Mouse (Mus musculus) right cerebral cortex, postnatal 25 days (tissue): ENCODE data around the gene Depdc5.
"Not testable (repeated sequence)": the region's sequence is repeated elsewhere in the genome, so short reads cannot be mapped to it uniquely, and the experiment has no call there.

Source experiments
- DNase-seq: peaks from one replicate; pipeline ENCODE4 v3.0.0; 2022

Gene Depdc5

GRCm38 (mm10) chr5:32863253-32864228 lies at the start of gene Depdc5:
Gene Depdc5 (plus strand): TSS chr5:32863701.
- DNase-seq, result peak; percentile 90

DNA sequence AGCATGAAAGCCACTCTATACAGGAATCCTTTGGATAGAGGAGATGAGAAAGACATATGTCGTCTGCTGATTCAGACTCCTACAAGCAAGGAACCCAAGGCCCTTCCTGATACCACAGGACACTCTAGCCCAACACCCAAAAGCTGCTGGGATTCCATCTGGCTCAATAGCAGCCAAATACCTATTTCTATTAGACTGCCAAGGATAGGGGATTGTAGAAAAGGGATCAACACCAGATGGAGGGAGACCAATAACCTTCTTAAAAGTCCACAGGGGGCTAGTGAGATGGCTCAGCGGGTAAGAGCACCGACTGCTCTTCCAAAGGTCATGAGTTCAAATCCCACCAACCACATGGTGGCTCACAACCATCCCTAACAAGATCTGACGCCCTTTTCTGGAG lies 48.1 kb upstream of the Depdc5 start:
- DNase-seq, result no peak

GRCm38 (mm10) chr5:32820471-32820870 lies 43.0 kb upstream of the Depdc5 start:
- DNase-seq, result no peak

DNA sequence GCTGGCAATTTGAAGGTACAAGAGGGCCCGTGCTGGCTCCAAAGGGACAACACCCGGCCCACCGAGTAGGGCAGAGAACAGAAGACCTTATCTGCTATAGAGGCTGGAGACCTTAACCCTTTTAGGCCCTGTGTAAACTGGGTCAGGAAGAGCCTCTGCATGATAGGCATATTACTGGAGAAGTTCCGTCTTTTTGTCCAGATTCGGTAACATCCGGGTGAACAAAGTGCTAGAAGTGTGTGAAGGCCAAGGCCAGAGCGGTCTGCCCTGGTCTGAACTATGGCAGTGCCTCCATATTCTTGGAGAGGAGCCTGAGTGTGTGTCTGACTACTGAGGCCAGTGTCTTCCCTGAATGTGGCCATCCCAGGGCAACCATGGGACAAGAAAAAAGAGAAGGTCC lies 36.5 kb upstream of the Depdc5 start, which contains the start of gene Gm20671:
Gm20671 (minus strand) TSS at position 101 of the 400 bp plus-strand sequence.
- DNase-seq, result no peak

DNA sequence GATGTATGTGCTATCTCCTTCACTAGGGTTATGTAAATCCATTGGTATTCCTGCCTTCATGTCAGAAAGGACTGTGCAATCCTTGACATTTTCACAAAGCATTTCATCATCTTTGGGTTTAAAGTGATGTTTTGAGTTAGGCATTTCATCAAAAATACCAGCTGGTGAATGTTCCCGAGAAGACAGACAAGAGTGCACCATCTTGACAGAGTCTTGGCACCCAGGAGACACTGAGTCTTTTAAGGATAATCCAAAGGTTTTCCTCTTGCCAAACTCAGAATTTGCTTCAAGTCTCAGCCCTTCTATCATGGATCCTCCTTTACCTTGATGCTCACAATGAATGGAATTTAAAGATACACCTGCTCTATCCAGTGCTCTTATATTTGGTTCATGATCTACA lies 34.7 kb upstream of the Depdc5 start:
- not testable (repeated sequence) for DNase-seq

DNA sequence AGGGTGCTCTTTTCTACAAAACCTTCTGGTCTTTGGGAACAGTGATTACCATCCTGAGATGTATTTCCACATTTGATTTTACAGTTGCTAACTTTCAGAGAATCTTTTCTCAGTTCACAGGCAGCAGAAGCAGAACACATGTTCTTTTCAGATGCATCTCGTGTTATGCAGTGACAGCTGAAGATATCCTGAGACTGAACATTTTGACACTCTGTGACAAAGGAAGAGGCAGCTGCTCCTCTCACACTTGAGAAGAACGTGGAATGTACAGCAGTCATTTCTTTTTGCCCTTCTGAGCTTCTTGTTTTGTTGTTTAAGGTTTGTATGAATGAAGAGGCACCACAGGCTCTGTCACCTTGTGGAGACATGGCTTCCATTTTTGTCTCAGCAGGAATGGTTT lies 33.4 kb upstream of the Depdc5 start:
- DNase-seq, result no peak

- DNase-seq, result no peak
Observed at GRCm38 (mm10) chr5:32834497-32834896, 29.0 kb upstream of the Depdc5 start.

- DNase-seq, result no peak
Observed at GRCm38 (mm10) chr5:32836976-32837375, 26.5 kb upstream of the Depdc5 start.

GRCm38 (mm10) chr5:32840029-32840428 lies 23.5 kb upstream of the Depdc5 start:
- no peak for DNase-seq

- DNase-seq, result no peak
Observed at GRCm38 (mm10) chr5:32849178-32849577, 14.3 kb upstream of the Depdc5 start.

DNA sequence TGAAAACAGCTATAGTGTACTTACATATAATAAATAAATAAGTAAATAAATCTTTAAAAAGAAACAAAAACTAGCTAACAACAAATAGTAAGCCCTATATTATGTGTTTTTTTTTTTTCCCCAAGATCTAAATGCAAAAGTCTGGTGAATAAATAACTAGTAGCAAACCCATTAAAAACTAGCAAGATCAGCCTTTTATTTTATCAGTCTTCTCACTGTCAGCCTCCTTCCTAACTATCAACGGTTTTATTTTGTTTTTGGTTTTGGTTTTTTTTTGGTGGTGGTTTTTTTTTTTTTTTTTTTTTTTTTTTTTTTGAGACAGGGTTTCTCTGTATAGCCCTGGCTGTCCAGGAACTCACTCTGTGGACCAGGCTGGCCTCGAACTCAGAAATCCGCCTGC lies 13.9 kb upstream of the Depdc5 start:
- DNase-seq, result not testable (repeated sequence)

DNA sequence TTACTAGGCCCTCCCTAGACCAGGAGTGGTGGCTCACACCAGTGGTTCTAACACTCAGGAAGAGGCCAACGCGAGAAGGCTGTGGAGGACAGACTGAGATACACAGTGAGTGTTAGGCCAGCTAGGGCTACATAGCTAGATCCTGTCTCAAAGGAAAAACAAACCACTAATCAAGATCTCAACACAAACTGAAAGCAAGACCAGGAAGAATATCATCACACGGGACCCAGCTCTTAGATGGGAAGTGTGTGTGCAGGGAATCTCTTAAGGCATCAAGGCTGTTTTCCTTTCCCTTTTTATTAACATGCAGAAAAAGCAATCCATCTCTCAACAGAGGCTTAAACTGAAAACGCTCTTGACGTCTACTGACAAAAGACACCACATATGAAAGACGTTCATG lies 11.5 kb upstream of the Depdc5 start:
- no peak for DNase-seq

DNA sequence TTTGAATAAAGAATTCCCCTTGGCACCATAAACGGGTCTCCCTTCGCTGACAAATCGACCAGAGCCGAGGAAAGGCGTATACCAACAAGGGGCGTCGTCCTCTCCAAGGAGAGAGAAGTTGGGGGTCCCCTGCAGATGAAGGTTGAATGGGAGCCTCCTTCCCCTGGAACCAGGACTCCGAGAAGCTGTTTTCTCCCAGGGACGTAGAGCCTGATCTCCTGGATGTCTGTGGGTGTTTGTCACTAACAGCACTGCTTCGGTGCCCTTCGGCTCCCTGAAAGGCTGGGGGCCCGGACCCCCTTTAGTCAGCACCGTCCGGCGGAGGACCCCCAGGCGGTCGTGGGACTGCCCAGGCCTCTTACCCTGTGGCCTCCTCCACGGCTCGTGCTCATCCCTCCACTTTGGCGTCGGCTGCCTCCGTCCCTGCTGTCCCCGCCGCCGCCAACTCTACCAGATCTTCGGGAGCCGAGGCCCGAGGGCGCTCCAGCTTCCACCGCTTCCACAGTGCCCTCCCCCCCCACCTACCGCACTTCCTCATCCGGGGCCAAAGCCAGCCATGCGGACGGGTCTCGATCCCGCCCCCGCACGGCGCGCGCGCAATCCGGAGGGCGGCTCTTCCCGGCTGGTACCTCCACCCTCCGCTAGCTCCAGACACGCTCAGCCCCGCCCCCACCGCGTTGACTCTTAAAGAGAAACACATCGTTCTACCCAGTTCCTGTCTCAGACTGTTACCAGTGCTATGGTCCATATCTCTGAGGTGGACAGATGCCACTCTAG lies 9.6 kb upstream of the Depdc5 start, which contains the start of gene Prr14l:
Prr14l (minus strand) TSS at position 526 of the 777 bp plus-strand sequence.
- peak; percentile 97 for DNase-seq

- no peak for DNase-seq
Observed at GRCm38 (mm10) chr5:32854818-32855217, 8.7 kb upstream of the Depdc5 start.

GRCm38 (mm10) chr5:32855274-32855673 lies 8.2 kb upstream of the Depdc5 start:
- DNase-seq, result not testable (repeated sequence)

GRCm38 (mm10) chr5:32857781-32858220 lies 5.7 kb upstream of the Depdc5 start:
- DNase-seq, result peak; percentile 59

DNA sequence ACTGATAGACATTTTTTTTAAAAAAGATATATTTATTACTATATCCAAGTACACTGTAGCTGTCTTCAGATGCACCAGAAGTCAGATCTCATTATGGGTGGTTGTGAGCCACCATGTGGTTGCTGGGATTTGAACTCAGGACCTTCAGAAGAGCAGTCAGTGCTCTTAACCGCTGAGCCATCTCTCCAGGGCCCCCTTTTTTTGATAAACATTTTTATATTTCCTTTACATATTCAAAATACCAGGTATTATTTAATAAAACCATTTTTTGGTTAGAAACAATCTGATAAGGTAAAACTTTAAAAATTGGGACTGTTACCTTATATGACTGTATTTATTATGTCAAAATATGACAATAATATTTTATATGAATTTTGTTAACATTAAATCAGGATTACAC lies 2.4 kb upstream of the Depdc5 start:
- no peak for DNase-seq

DNA sequence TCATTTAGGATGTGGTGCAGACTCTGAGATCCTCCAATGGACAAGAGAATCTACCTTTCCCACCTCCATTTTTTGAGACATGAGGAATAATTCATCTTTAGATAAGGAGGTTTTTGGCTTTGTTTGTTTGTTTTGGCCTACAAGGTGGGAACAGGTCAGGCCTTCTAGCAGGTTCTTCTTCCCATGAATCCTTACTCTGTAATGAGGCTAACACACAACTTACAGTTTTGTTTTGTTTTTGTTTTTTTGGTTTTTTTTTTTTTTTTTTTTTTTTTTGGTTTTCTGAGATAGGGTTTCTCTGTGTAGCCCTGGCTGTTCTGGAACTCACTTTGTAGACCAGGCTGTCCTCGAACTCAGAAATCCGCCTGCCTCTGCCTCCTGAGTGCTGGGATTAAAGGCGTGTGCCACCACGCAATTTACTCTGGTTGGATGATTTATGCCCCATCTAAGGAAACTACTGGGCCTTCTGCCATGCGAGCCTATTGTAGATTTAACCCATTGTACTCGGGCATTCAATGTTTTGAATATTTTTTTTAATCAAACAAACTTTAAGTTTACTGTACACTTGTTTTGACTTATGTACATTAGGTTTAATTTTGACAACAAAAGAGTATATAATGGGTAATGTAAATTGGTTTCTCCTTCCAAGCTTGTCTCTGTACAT lies 900 bp upstream of the Depdc5 start:
- DNase-seq, result no peak

- no peak for DNase-seq
Observed at GRCm38 (mm10) chr5:32869389-32870024, 6.0 kb downstream of the Depdc5 start.

DNA sequence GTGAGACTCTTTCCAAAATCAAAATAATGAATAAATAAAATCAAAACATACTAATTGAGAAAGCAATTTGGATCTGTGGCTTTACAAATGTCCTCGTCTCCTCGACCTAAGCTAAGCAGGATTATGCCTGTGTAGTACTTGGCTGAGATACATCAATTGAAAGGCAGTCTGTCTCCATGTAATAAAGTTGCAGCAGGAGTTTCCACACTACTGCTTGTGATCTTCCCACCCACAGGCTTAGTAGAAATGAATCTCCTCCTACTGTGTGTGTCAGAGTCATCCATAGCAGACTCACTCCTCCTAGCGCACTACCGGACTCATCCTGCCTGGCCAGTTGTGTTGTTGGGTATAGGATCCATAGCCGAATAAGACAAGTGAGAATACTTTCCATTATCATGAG lies 8.8 kb downstream of the Depdc5 start:
- no peak for DNase-seq

- no peak for DNase-seq
Observed at GRCm38 (mm10) chr5:32886739-32887138, 23.2 kb downstream of the Depdc5 start.

GRCm38 (mm10) chr5:32907496-32907895 lies 44.0 kb downstream of the Depdc5 start:
- no peak for DNase-seq
